Mouse (Mus musculus) MEL (cell line): ENCODE data around the gene Meiob. TPM values are rescaled to one million over a fixed set of nuclear protein-coding genes. Genes with fewer than 3 reads are reported as not detected.

ENCODE experiments used
- DNase-seq: peaks from one replicate; pipeline ENCODE4 v3.0.0; 2011; ENCODE audit warnings: low read depth, low spot score
- H3K27ac ChIP-seq: 2 replicates; pipeline ENCODE4 v1.5.1; 2012; ENCODE audit warnings: low read depth, mild to moderate bottlenecking, control low read depth, low read length, moderate library complexity; ENCODE audit not compliant: control insufficient read depth
- H3K27me3 ChIP-seq, 2 experiments: fragments of 150-350 bp in 1 of 2; sonication (generic) in 1 of 2; 2 replicates each; pipeline ENCODE4 v1.6.1; 2012; ENCODE audit warnings: low read length in 2 of 2, mild to moderate bottlenecking in 2 of 2, improper control_type of control experiment in 1 of 2, moderate library complexity in 1 of 2; ENCODE audit not compliant: insufficient read depth in 2 of 2, control insufficient read depth in 1 of 2
- H3K36me3 ChIP-seq, 2 experiments: 2 replicates each; pipeline ENCODE4 v1.6.1; 2012 to 2014; ENCODE audit warnings: low read length in 2 of 2, improper control_type of control experiment in 1 of 2, inconsistent platforms in 1 of 2, mild to moderate bottlenecking in 1 of 2; ENCODE audit not compliant: insufficient read depth in 2 of 2, control insufficient read depth in 1 of 2
- H3K4me1 ChIP-seq, 2 experiments: fragments of 150-350 bp in 1 of 2; sonication (generic) in 1 of 2; 2 replicates each; pipeline ENCODE4 v1.6.1; 2012; ENCODE audit warnings: low read length in 2 of 2, improper control_type of control experiment in 1 of 2, mild to moderate bottlenecking in 1 of 2; ENCODE audit not compliant: insufficient read depth in 2 of 2, control insufficient read depth in 1 of 2
- H3K4me3 ChIP-seq, 2 experiments: fragments of 150-350 bp in 1 of 2; sonication (generic) in 1 of 2; 2 replicates each; pipeline ENCODE4 v1.5.1; 2012; ENCODE audit warnings: low read depth in 2 of 2, low read length in 2 of 2, mild to moderate bottlenecking in 2 of 2, moderate library complexity in 2 of 2, control low read depth in 1 of 2, improper control_type of control experiment in 1 of 2; ENCODE audit not compliant: control insufficient read depth in 1 of 2, insufficient read depth in 1 of 2
- H3K79me2 ChIP-seq: 2 replicates; pipeline ENCODE4 v1.6.1; 2012; ENCODE audit warnings: mild to moderate bottlenecking, low read length, moderate library complexity; ENCODE audit not compliant: control insufficient read depth, poor library complexity, insufficient read depth
- H3K9ac ChIP-seq: 2 replicates; pipeline ENCODE4 v1.6.1; 2012; ENCODE audit warnings: low read depth, mild to moderate bottlenecking, control low read depth, low read length, moderate library complexity; ENCODE audit not compliant: control insufficient read depth, poor library complexity, severe bottlenecking
- H3K9me3 ChIP-seq: fragments of 150-350 bp; sonication (generic); replicated peaks from 2 replicates; pipeline ENCODE4 v1.6.1; 2012; ENCODE audit warnings: mild to moderate bottlenecking, low read length, improper control_type of control experiment, moderate library complexity; ENCODE audit not compliant: insufficient read depth
- BHLHE40 ChIP-seq: IDR thresholded peaks from 2 replicates; pipeline ENCODE4 v1.6.1; 2012; ENCODE audit warnings: low read depth, mild to moderate bottlenecking, inconsistent platforms, low read length, improper control_type of control experiment, borderline replicate concordance
- CHD2 ChIP-seq: IDR thresholded peaks from 2 replicates; pipeline ENCODE4 v1.6.1; 2011; ENCODE audit warnings: low read length, improper control_type of control experiment
- CTCF ChIP-seq, 3 experiments: IDR thresholded peaks in 2 of 3; conservative IDR thresholded peaks in 1 of 3; 2 replicates each; pipeline ENCODE4 v1.5.1; 2011 to 2012; ENCODE audit warnings: low read length in 3 of 3, low read depth in 2 of 3, mild to moderate bottlenecking in 2 of 3, improper control_type of control experiment in 1 of 3, inconsistent platforms in 1 of 3, mixed read lengths in 1 of 3, moderate library complexity in 1 of 3; ENCODE audit not compliant: control insufficient read depth in 1 of 3, insufficient read depth in 1 of 3, poor library complexity in 1 of 3, severe bottlenecking in 1 of 3
- GABPA ChIP-seq: IDR thresholded peaks from 2 replicates; pipeline ENCODE4 v1.6.1; 2012; ENCODE audit warnings: low read depth, mild to moderate bottlenecking, inconsistent platforms, low read length, improper control_type of control experiment, moderate library complexity
- HCFC1 ChIP-seq: IDR thresholded peaks from 2 replicates; pipeline ENCODE4 v1.6.1; 2012; ENCODE audit warnings: low read depth, mild to moderate bottlenecking, inconsistent platforms, low read length, improper control_type of control experiment, moderate library complexity
- KAT2A ChIP-seq: conservative IDR thresholded peaks from 2 replicates; pipeline ENCODE4 v1.6.1; 2012; ENCODE audit warnings: low read depth, low read length, improper control_type of control experiment, inconsistent platforms
- MEF2A ChIP-seq: IDR thresholded peaks from 2 replicates; pipeline ENCODE4 v1.6.1; 2014; ENCODE audit warnings: low read depth, mild to moderate bottlenecking, inconsistent platforms, low read length, improper control_type of control experiment; ENCODE audit not compliant: poor library complexity, insufficient replicate concordance, severe bottlenecking; ENCODE audit errors: extremely low read depth
- MYB ChIP-seq: IDR thresholded peaks from 2 replicates; pipeline ENCODE4 v1.6.1; 2011; ENCODE audit warnings: mild to moderate bottlenecking, low read depth, low read length, improper control_type of control experiment
- NELFE ChIP-seq: IDR thresholded peaks from 2 replicates; pipeline ENCODE4 v1.6.1; 2011; ENCODE audit warnings: low read depth, low read length, improper control_type of control experiment
- NRF1 ChIP-seq: IDR thresholded peaks from 2 replicates; pipeline ENCODE4 v1.6.1; 2014; ENCODE audit warnings: low read depth, mild to moderate bottlenecking, inconsistent platforms, low read length, improper control_type of control experiment, moderate library complexity; ENCODE audit not compliant: poor library complexity, insufficient read depth, severe bottlenecking
- RAD21 ChIP-seq: IDR thresholded peaks from 2 replicates; pipeline ENCODE4 v1.6.1; 2011; ENCODE audit warnings: mild to moderate bottlenecking, low read depth, low read length, improper control_type of control experiment
- RCOR1 ChIP-seq: IDR thresholded peaks from 2 replicates; pipeline ENCODE4 v1.6.1; 2012; ENCODE audit warnings: low read depth, mild to moderate bottlenecking, inconsistent platforms, low read length, improper control_type of control experiment
- SMC3 ChIP-seq: IDR thresholded peaks from 2 replicates; pipeline ENCODE4 v1.6.1; 2011; ENCODE audit warnings: low read depth, low read length, improper control_type of control experiment
- TAL1 ChIP-seq: IDR thresholded peaks from 2 replicates; pipeline ENCODE4 v1.6.1; 2012; ENCODE audit warnings: mild to moderate bottlenecking, inconsistent platforms, low read length, moderate library complexity, mixed read lengths
- TCF12 ChIP-seq: IDR thresholded peaks from 2 replicates; pipeline ENCODE4 v1.6.1; 2014; ENCODE audit warnings: low read depth, mild to moderate bottlenecking, inconsistent platforms, low read length, improper control_type of control experiment, moderate library complexity
- UBTF ChIP-seq: IDR thresholded peaks from 2 replicates; pipeline ENCODE4 v1.6.1; 2012; ENCODE audit warnings: low read depth, mild to moderate bottlenecking, inconsistent platforms, low read length, improper control_type of control experiment, moderate library complexity, borderline replicate concordance; ENCODE audit not compliant: insufficient read depth
- USF1 ChIP-seq: IDR thresholded peaks from 2 replicates; pipeline ENCODE4 v1.6.1; 2014; ENCODE audit warnings: low read depth, mild to moderate bottlenecking, inconsistent platforms, low read length, improper control_type of control experiment, moderate library complexity
- USF2 ChIP-seq, 2 experiments: IDR thresholded peaks; 2 replicates each; pipeline ENCODE4 v1.6.1; 2011 to 2012; ENCODE audit warnings: improper control_type of control experiment in 2 of 2, low read length in 2 of 2, borderline replicate concordance in 1 of 2, inconsistent platforms in 1 of 2, low read depth in 1 of 2, mild to moderate bottlenecking in 1 of 2; ENCODE audit not compliant: insufficient read depth in 1 of 2
- ZC3H11A ChIP-seq: IDR thresholded peaks from 2 replicates; pipeline ENCODE4 v1.6.1; 2012; ENCODE audit warnings: low read depth, mild to moderate bottlenecking, inconsistent platforms, low read length, improper control_type of control experiment
- ZKSCAN1 ChIP-seq: IDR thresholded peaks from 2 replicates; pipeline ENCODE4 v1.6.1; 2012; ENCODE audit warnings: low read depth, mild to moderate bottlenecking, inconsistent platforms, low read length, improper control_type of control experiment, moderate library complexity
- ZNF384 ChIP-seq: IDR thresholded peaks from 2 replicates; pipeline ENCODE4 v1.6.1; 2012; ENCODE audit warnings: low read depth, mild to moderate bottlenecking, inconsistent platforms, low read length, improper control_type of control experiment
- polyA plus RNA-seq, 2 experiments: library from polyadenylated mRNA; stranded (reverse) in 1 of 2; unstranded in 1 of 2; fragments of >175 nt in 1 of 2; fragments of >200 nt in 1 of 2; gene quantifications; 2 replicates each; pipeline versions ENCODE4 v1.2.1 to v1.2.4; 2012; ENCODE audit warnings: low replicate concordance in 2 of 2, low read depth in 1 of 2; ENCODE audit not compliant: insufficient read length in 2 of 2, insufficient read depth in 1 of 2, missing spikeins in 1 of 2
- total RNA-seq: library from RNA; depleted of rRNA; stranded (reverse); fragments of 300-350 nt; gene quantifications from 2 replicates; pipeline ENCODE4 v1.2.3, GENCODE M21; 2012

The Meiob gene
- total and polyA plus RNA-seq, 3 experiments, result 0.11 to 0.15 TPM; not detected in 1

DNA sequence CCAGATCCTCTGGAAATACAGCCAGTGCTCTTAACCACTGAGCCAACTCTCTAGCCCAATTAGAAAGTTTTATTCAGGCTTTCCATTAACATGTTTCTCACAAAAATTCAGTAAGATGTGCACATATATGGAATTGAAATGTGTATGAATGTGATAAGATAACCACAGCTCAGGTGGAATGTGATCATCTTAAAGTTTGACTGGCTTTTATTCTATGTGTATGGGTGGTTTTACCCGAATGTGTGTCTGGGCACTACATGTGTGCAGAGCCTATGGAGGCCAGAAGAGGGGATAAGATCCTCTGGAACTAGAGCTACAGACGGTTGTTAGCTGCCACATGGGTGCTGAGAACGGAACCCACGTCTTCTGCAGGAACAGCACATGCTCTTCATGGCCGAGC, 11.2 kb downstream of the Meiob start:
- Histone ChIP-seq H3K4me3 (no peak overlapping the region), H3K4me1 (no peaks in the 10 kb centered on the region), H3K27ac (no peak overlapping the region), H3K79me2 (no peaks in the 10 kb centered on the region), H3K36me3 (no peaks in the 10 kb centered on the region), H3K9me3 (no peaks in the 10 kb centered on the region), H3K9ac (no peak overlapping the region), H3K27me3 (peaks cover 5 to 7% of the 10 kb centered on the region in 2 experiments; a peak in 3 of 4 replicates)
- no peak for DNase-seq
- TF ChIP-seq RCOR1 (no peak), NRF1 (no peak), UBTF (no peak)
- TF ChIP-seq, all 39 proteins: peak for 0

DNA sequence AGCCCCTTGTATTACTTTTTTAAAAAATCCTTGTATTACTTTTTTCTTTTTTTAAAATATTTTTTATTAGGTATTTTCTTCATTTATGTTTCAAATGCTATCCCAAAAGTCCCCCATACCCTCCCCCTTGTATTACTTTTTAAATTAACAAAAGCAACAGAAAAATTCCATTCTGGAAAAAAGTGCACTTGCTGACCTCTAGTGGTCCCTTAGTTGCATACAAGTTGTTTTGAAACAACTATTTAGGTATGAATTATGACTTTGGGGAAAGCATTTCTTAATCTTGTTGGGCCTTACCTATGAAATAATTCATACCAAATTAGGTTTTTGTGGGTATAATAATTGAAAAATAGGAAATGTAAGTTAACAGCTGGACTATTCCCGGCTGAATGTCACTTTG, 13.4 kb downstream of the Meiob start:
- H3K4me1 ChIP-seq, result no peaks in the 10 kb centered on the region
- no peak overlapping the region for H3K27ac ChIP-seq
- H3K4me3 ChIP-seq, result no peak overlapping the region
- no peaks in the 10 kb centered on the region for H3K79me2 ChIP-seq
- H3K27me3 ChIP-seq, result peaks cover 7 to 8% of the 10 kb centered on the region in 2 experiments
- no peak overlapping the region for H3K9ac ChIP-seq
- TF ChIP-seq USF1 (no peak), TCF12 (no peak), ZKSCAN1 (no peak), ZNF384 (no peak), NELFE (no peak), MEF2A (no peak), HCFC1 (no peak), USF2 (IDR thresholded peaks at IDR 0.05; ENCODE audit: borderline replicate concordance in 1 of 2, insufficient read depth in 1 of 2, low read depth in 1 of 2, low read length in 2 of 2) (no peak), ZC3H11A (peak; percentile 47; the same call in 1 of the 2 replicates), CHD2 (no peak), MYB (no peak), SMC3 (peak; percentile 59), GABPA (no peak), TAL1 (no peak), KAT2A (no peak), RAD21 (peak; percentile 63), BHLHE40 (no peak), CTCF (IDR thresholded peaks at IDR 0.05 in 2 of 3, conservative IDR thresholded peaks at IDR 0.05 in 1 of 3; ENCODE audit: control insufficient read depth in 1 of 3, insufficient read depth in 1 of 3, low read depth in 2 of 3, low read length in 3 of 3, poor library complexity in 1 of 3, severe bottlenecking in 1 of 3) (peak in 1 of 3 experiments; percentile 69; a peak in 3 of 6 replicates)
- H3K36me3 ChIP-seq, result no peaks in the 10 kb centered on the region
- no peaks in the 10 kb centered on the region for H3K9me3 ChIP-seq
- DNase-seq, result peak; percentile 31
